Mouse (Mus musculus) left cerebral cortex, postnatal 14 days (tissue): ENCODE results near the gene Spon1. TPM values are rescaled to one million over a fixed set of nuclear protein-coding genes. Genes with fewer than 3 reads are reported as not detected.

Experiments used
- DNase-seq, 2 experiments: peaks; one replicate each; pipeline ENCODE4 v3.0.0; 2021 to 2022; ENCODE audit warnings: low spot score in 2 of 2, mixed read lengths in 1 of 2
- intact Hi-C: fragments of 180-260 bp; cut with DNase I; formaldehyde crosslinking; loops from one replicate; pipeline ENCODE4 v1.15.1; 2025
- total RNA-seq, 2 experiments: library from RNA; stranded (reverse); gene quantifications; 2 replicates each; pipeline ENCODE4 v1.2.3; 2021

Spon1 gene
- total RNA-seq, 2 experiments from 2014 or later, result 37.6 to 43.5 TPM

- intact Hi-C loops, result no loop called here
Measured at GRCm38 (mm10) chr7:113890782-113891181, 125.0 kb downstream of the Spon1 start.

DNA sequence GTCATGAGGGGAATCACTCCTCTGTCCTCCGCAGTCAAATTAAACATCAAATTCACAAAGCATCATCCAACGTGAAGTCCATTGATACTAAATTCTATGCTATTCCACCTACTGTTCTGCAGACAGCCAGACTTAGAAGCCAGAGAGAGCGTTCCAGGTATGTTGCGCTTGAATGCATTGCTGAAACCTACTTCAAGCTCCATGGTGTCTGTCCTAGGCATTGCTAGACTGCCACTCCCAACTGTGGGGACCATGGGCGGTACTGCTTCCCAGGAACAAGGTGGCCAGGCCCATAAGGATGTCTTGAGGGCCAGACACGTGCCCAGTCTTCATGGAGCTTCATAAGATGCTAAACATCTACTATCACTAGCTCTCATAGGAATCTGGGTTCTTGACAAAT lies 125.7 kb downstream of the Spon1 start:
- DNase-seq, result no peak
- intact Hi-C loops, result no loop called here

More at GRCm38 (mm10) chr7:113890782-113891181, 125.0 kb downstream of the Spon1 start:
- no peak for DNase-seq

DNA sequence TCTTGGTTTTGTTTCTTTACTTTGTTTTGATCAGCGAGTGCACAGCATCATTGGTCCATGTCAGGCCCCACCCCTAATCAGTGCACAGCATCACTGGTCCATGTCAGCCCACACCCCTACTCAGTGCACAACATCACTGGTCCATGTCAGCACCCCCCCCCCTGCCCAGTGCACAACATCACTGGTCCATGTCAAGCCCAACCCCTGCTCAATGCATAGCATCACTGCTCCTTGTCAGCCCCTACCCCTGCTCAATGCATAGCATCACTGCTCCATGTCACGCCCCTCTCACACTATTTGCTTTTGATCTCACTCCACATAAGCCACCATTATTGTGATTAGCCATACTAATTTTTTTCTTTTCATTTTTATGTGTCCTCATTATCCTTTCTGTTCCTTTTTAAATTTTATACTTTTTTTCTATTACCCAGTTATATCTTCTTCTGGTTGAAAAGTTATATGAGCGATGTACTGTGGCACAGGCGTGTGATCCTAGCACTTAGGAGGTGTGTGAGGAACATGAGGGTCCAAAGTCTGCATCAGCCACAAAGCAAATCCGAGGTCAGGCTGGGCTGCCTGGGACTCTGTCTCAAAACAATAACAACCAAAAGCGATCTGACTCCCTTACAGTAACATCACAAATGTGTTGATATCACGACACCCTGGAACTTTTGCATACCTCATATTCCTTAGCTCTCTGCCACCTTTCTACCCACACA lies 128.3 kb downstream of the Spon1 start:
- intact Hi-C loops, result no loop called here

DNA sequence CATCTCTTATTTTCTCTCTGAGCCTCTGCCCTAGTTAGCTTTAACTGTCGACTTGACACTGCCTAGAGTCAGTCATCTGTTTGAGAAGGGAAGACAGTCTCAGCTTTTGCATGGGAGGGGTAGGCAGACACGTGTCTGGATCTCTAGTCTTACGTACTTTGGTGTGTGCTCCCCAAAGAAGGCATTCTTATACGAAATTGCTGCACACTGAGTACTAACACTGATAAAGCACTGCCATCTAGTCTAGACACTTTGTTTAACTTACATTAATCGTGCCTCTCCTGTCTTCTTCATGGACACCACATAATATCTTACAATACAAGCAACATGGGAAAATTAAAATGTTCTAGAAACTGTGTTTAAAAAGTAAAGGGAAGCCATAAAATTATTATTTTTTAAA lies 129.5 kb downstream of the Spon1 start:
- intact Hi-C loops, result no loop called here
- no peak for DNase-seq

More for the DNA sequence above, 128.3 kb downstream of the Spon1 start:
- no peak for DNase-seq

GRCm38 (mm10) chr7:113898388-113898787 lies 132.6 kb downstream of the Spon1 start:
- intact Hi-C loops, result no loop called here
- DNase-seq, result no peak

GRCm38 (mm10) chr7:113901511-113901910 lies 135.7 kb downstream of the Spon1 start:
- DNase-seq, result no peak
- intact Hi-C loops, result loop anchor here (10.0 kb wide), 1 partner anchor 123 kb away; no protein-coding TSS in a partner anchor

GRCm38 (mm10) chr7:113901941-113902515 lies 136.2 kb downstream of the Spon1 start:
- peak; percentile 13 to 29 for DNase-seq
- intact Hi-C loops, result loop anchor here (10.0 kb wide), 1 partner anchor 123 kb away; no protein-coding TSS in a partner anchor

GRCm38 (mm10) chr7:113903127-113903827 lies 137.5 kb downstream of the Spon1 start:
- intact Hi-C loops, result loop anchor here (10.0 kb wide), 1 partner anchor 122 kb away; no protein-coding TSS in a partner anchor
- DNase-seq, result no peak

GRCm38 (mm10) chr7:113903939-113904338 lies 138.1 kb downstream of the Spon1 start:
- no peak for DNase-seq
- intact Hi-C loops, result loop anchor here (10.0 kb wide), 1 partner anchor 121 kb away; no protein-coding TSS in a partner anchor

DNA sequence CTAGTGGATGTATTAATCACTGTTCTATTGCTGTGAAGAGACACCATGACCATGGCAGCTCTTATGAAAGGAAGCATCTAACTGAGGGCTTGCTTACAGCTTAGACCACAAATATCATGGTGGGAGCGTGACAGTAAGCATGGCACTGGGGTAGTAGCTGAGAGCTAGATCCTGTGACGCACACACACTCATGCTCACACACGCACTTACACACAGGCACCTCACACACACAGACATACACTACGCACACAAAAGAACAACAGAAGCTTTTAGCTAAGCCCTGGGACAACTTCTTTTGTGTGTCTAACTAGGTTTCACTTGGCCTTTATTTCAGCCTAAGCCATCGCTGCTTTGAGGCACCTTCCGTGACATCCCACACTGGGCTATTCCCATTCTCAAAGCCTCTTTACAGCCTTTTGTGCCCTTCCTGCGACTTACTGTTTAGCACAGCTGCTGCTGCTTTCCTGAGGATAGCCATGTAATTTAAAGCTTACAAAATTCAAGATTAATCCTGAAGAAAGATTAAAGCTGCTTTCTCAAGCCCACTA lies 138.6 kb downstream of the Spon1 start:
- DNase-seq, result no peak
- intact Hi-C loops, result loop anchor here (10.0 kb wide), 1 partner anchor 120 kb away; no protein-coding TSS in a partner anchor

DNA sequence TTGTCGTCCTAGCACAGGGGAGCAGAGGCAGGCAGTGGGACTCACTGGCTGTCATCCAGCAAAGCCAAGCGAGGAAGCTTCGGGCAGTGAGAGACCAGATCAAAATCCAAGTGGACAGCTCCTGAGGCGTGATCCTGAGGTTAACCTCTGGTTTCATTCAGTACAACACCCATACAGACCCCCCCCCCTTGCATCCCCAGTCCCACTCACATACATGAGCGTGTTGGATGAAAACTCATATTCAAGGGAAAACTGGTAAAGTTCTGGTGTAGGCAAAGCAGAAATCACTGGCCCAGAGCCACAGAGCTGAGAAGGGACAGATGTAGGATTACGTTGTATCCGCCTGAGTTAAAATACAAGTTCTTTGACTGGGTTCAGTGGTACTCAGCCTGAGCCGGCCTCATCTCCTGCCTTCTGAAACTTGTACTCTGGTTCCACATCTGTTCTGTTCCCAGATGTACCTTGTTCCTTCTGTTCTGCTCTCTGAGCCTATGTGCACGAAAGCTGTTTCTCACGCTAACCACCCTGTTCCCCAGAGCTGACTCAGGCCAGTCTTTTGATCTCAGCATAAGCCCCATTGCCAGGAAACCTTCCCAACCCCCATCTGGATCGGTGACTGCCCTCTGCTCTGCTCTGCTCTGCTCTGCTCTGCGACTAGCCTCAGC lies 143.5 kb downstream of the Spon1 start:
- intact Hi-C loops, result loop anchor here (10.0 kb wide), 1 partner anchor 116 kb away; no protein-coding TSS in a partner anchor
- peak in 1 of 2 experiments; percentile 21 for DNase-seq

DNA sequence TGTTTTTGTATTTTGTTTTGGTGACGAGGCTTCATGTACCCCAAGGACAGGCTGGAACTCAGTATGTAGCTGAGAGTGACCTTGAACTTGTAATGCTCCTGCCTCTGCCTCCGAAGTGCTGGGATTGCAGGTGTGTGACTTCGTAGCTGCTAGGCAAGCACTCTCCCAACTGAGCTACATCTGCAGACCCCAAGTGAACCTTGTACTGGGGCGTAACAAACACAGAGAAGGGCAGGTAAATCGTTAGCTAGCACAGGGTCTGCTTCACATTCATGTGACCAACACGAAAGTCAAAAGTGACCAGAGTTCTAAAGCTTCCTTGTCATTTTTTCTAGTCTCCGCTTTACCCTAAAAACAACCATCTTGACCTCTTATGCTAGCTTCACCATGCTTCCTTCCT lies 145.1 kb downstream of the Spon1 start:
- no peak for DNase-seq
- intact Hi-C loops, result no loop called here

GRCm38 (mm10) chr7:113915936-113916335 lies 150.1 kb downstream of the Spon1 start:
- peak in 1 of 2 experiments; percentile 41 for DNase-seq

DNA sequence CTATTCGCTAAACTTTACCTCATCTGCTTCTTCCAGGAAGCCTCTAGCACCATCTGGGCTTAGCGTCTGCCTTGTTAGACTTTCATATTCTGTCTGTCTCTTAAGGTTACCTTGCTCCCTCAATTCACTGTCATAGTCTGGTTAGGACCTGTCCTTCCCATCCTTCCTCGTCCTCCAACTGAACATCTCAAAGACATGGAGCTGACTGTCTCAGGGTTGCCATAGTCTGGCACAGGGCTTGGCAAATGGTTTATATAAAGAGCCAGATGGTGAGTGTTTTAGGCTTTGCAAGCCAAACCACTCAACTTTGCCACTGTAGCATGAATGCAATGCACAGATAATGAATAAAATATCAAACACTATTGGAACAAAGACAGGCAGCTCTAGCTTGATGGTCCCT lies 153.1 kb downstream of the Spon1 start:
- DNase-seq, result no peak
- intact Hi-C loops, result no loop called here

More at GRCm38 (mm10) chr7:113915936-113916335, 150.1 kb downstream of the Spon1 start:
- intact Hi-C loops, result no loop called here

DNA sequence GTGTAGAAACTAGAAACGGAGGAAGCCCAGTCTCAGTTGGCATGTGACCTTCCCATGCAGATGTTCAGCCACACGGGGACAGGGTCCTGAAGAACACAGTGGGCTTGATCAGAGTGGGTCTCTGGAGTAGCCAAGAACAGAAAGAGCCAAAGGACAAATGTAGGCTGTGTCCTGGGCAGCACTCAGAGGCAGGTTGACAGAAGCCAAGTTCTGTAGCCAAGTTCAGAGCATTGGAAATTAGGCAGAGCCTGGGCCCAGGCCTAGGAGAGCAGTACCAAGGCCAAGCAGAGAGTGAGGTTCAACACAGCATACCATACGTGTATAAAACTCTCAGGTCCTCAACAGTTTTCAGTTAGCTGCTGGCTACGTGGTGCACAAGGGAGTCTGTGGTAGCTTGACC lies 153.7 kb downstream of the Spon1 start:
- intact Hi-C loops, result no loop called here
- DNase-seq, result no peak

DNA sequence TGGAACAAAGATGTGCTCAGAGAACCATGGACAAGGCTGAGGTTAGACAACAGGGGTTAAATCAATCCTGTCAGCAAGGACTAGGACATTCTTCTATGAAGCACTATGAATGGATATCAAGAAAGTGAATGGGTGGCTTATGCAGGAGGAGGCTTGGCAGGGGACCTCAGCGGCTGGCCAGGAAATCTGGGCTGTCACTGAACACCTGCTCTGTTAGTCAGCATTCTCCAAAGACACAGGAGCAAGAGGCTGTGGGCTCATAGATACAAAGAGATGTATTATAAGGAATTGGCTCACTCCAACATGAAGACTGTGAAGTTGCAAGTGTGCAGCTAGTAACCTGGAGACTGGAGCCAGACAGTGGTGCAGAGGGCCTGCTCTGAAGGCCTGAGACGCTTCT lies 154.3 kb downstream of the Spon1 start:
- intact Hi-C loops, result no loop called here
- DNase-seq, result peak in 1 of 2 experiments; percentile 28

DNA sequence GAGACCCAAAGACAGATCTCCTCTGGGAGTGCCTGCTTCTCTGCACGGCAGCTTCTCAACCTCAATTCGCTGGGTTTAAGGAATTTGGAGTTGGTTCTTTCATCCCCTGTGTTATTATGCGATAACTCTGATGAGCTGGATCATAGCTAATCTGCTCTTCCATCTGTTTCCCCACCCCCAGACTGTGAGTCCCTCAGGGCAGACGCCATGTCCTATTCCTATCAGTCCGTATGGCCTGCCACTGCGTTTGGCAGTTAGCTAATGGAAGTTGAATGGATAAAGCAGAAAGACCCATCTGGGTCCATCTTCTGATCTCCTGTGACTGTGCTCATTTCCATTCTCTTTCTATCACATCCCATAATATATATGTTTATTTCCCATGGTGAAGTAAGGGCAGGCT lies 158.8 kb downstream of the Spon1 start:
- no peak for DNase-seq
- intact Hi-C loops, result no loop called here

DNA sequence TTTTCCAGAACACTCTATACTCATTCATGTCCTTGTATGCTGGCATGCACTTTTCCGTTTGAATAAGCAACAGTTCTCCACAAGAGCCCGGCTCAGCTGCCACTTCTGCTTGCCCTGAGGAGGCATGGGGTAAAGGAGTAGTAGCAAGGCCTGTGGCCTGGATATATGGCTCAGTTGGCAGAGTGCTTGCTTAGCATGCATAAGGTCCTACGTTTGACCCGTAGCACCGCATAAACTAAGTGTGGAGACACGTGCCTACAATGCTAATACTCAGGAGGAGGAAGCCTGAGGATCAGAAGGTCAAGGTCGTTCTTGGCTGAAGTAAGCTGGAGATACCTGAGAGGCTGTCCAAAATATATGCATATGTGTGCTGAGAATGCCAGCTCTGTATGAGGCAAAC lies 185.1 kb downstream of the Spon1 start:
- no peak for DNase-seq
- intact Hi-C loops, result no loop called here

DNA sequence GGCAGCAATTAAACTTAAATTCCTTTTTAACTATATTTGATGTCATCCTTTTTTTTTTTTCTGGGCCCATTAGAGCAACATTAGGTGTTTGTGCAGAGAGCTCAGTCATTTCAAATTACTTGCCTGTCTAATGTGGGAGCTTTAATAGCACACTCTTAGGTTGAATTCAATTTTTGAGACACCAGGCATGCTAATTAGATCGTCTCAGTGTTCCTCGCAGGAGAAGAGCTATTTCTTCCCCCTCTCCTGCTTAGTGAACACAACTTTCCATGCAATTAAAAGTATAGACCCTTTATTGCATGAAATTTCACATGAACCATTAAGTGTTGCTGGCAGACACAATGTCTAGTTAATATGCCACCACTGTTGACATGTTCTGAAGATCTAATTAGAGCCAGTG lies 189.6 kb downstream of the Spon1 start:
- intact Hi-C loops, result no loop called here

More for the DNA sequence above, 189.6 kb downstream of the Spon1 start:
- DNase-seq, result no peak
